Mouse (Mus musculus): Measurements from ENCODE around the gene 1110051M20Rik. TPM values are rescaled to one million over a fixed set of nuclear protein-coding genes. Genes with fewer than 3 reads are reported as not detected.

The 1110051M20Rik gene
- polyA plus RNA-seq, 1 experiment from 2014 or later: 50.1 TPM

GRCm38 (mm10) chr2:91388738-91389137, 55.8 kb downstream of the 1110051M20Rik start:
- no peak for DNase-seq (ENCODE audit: low spot score)
- 23% methylated on average over 3 of the region's 3 CpGs for WGBS
- H3K9me3 ChIP-seq: no peaks in the 10 kb centered on the region
- H3K27ac ChIP-seq: peak overlapping the region; percentile 47; the same call in 1 of the 2 replicates
- H3K27me3 ChIP-seq (ENCODE audit: insufficient read depth, poor library complexity, severe bottlenecking): no peaks in the 10 kb centered on the region
- H3K4me1 ChIP-seq: peaks cover 51% of the 10 kb centered on the region
- no peak overlapping the region for H3K4me3 ChIP-seq
- H3K36me3 ChIP-seq: no peaks in the 10 kb centered on the region

DNA sequence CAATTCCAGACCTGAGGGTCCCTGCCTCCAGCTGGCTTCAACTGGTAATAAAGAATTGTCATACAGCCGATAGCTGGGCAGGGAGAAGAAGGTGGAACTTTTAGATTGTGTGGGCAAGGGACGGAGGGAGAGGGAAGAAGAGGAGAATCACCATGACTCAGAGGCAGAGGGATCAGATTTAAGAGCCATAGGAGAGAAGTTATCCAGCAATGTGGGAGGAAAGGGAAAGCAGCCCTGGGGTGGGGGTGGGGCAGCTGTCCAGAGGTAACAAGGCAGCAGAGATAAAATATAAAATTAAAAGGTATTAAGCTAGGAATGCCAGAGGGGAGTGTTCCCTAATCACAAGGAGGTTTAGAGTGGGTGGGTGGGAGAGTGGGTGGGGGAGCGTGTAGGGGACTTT, 56.2 kb downstream of the 1110051M20Rik start:
- Histone ChIP-seq H3K27me3 (ENCODE audit: insufficient read depth, poor library complexity, severe bottlenecking) (no peaks in the 10 kb centered on the region), H3K36me3 (no peaks in the 10 kb centered on the region), H3K9me3 (no peaks in the 10 kb centered on the region), H3K27ac (no peak overlapping the region), H3K4me1 (peaks cover 51% of the 10 kb centered on the region), H3K4me3 (no peak overlapping the region)
- DNase-seq (ENCODE audit: low spot score): no peak
- WGBS: 37% methylated on average over 3 of the region's 3 CpGs

DNA sequence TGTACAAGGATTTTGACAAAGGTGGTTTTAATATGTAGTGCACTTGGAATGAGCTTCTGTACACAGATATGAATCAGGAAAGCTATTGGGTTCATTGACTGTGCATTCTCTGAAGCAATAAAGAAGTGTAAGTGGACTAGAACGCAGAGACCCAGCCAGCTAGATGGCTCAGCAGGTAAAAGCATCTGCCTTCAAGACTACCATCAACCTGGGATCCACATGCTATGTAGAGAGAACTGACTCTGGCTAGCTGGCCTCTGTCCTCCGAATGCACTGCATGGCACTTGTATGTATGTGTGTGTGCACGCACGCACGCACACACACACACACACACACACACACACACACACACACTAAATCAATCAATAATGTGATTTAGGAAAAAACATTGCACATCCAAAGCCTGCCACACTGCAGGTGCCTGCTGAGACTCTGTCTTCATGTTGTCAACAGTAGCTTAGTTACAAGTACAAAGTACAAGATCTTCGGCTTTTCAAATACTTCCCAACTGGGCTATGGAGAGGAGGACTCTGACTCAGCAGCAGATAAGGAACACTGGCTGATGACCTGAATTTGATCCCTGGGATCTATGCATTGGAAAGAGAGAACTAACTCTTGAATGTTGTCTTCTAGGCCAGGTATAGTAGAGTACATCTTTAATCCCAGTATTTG, 57.1 kb downstream of the 1110051M20Rik start:
- no peak for DNase-seq (ENCODE audit: low spot score)
- H3K36me3 ChIP-seq: no peaks in the 10 kb centered on the region
- peaks cover 51% of the 10 kb centered on the region for H3K4me1 ChIP-seq
- H3K27ac ChIP-seq: no peak overlapping the region
- H3K4me3 ChIP-seq: no peak overlapping the region
- 78% methylated on average over 6 of the region's 6 CpGs for WGBS
- no peaks in the 10 kb centered on the region for H3K27me3 ChIP-seq (ENCODE audit: insufficient read depth, poor library complexity, severe bottlenecking)
- no peaks in the 10 kb centered on the region for H3K9me3 ChIP-seq

DNA sequence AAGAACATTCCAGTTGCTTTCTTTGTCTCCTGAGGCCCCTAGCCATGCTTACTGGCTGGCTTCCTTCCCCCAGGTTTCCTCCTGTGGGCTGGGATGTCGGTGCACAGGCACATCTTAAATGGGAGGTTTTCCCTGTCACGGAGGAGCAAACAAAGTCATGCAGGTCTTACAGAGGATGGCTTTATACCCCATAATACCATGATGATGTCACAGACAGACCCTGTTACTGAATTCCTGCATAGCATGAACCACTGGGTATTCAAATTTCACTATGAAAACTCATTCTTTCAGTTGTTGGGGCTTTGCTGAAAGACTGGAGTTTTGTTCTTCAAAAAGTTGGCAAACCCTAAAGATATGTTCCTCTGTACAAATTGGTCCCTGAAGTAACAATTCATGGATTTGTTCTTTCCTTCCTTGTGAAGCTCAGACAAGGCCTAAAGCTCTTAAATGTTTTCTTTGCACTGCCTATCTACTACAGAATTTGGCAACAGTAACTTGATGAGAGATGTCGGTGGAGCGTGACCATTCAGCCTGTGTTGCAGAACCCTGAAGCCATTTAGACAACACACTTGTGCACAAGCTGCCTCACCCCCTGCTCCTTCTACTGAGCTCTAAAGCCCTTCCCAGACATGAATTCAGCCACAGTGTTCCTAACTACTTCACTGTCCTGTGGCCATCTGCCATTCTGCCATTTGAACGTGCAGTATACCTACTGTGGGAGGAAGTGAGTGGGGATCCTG, 57.8 kb downstream of the 1110051M20Rik start:
- 73% methylated on average over 5 of the region's 5 CpGs for WGBS
- no peak for DNase-seq (ENCODE audit: low spot score)
- Histone ChIP-seq H3K4me1 (peaks cover 51% of the 10 kb centered on the region), H3K27ac (0 out of 2 replicates have a peak overlapping the region, but pooled peaks have one; percentile 24), H3K4me3 (no peak overlapping the region), H3K27me3 (ENCODE audit: insufficient read depth, poor library complexity, severe bottlenecking) (no peaks in the 10 kb centered on the region), H3K9me3 (no peaks in the 10 kb centered on the region), H3K36me3 (no peaks in the 10 kb centered on the region)

GRCm38 (mm10) chr2:91383294-91383693, 61.2 kb downstream of the 1110051M20Rik start:
- H3K27me3 ChIP-seq (ENCODE audit: insufficient read depth, poor library complexity, severe bottlenecking): no peaks in the 10 kb centered on the region
- 73% methylated on average over 6 of the region's 6 CpGs for WGBS
- DNase-seq (ENCODE audit: low spot score): no peak
- peaks cover 18% of the 10 kb centered on the region for H3K4me1 ChIP-seq
- no peaks in the 10 kb centered on the region for H3K9me3 ChIP-seq
- no peaks in the 10 kb centered on the region for H3K36me3 ChIP-seq
- H3K27ac ChIP-seq: no peak overlapping the region
- no peak overlapping the region for H3K4me3 ChIP-seq

DNA sequence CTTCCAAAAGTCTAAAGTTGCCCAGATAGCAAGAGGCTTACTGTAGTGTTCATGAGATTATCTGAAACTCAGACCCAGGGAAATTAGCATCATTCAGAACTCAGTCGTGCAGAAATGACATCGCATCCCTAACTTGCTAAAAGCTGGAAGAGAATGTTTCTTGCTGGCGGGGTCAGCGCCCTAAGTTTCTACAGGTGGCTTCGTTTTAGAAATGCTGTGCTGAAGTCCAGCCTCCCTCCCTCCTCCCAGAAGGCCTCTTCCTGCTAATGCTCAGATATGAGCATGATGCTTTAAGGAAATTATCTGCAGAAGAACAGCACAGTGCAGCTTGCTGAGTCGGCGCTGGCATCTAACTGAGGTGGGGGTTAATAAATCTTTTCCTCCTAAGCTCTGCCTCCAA, 67.5 kb downstream of the 1110051M20Rik start:
- DNase-seq (ENCODE audit: low spot score): no peak
- Histone ChIP-seq H3K9me3 (no peaks in the 10 kb centered on the region), H3K27ac (no peak overlapping the region), H3K4me3 (no peak overlapping the region), H3K36me3 (no peaks in the 10 kb centered on the region), H3K27me3 (ENCODE audit: insufficient read depth, poor library complexity, severe bottlenecking) (no peaks in the 10 kb centered on the region), H3K4me1 (peaks cover 12% of the 10 kb centered on the region)
- WGBS: 40% methylated on average over 7 of the region's 7 CpGs

DNA sequence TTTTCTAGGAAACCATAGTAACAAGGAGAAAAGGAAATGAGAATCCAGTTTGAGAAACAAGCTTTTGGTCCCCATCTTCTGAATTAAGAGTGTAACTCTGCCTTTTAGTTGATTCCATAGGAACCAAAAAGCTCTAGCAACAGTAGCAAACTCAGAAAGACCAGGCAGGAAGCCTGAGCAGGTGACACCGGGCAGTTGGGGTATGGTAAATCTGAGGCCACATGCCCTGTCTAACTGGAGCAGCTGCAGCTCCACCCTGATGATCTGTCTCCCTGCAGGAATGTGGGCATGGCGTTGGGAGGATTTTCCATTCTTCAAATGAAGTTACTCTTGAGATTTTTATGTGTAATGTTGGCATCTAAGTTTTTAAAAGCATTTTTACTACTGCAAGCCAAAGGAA, 74.2 kb downstream of the 1110051M20Rik start:
- no peak overlapping the region for H3K4me3 ChIP-seq
- H3K27me3 ChIP-seq (ENCODE audit: insufficient read depth, poor library complexity, severe bottlenecking): no peaks in the 10 kb centered on the region
- no peak for DNase-seq (ENCODE audit: low spot score)
- peaks cover 4% of the 10 kb centered on the region; the same call in 1 of the 2 replicates for H3K36me3 ChIP-seq
- peaks cover under 1% of the 10 kb centered on the region; the same call in 1 of the 2 replicates for H3K4me1 ChIP-seq
- no peak overlapping the region for H3K27ac ChIP-seq
- no peaks in the 10 kb centered on the region for H3K9me3 ChIP-seq
- WGBS: 74% methylated on average over 2 of the region's 2 CpGs

- no peak overlapping the region for H3K4me3 ChIP-seq
- peaks cover 9% of the 10 kb centered on the region for H3K4me1 ChIP-seq
- 97% methylated on average over 2 of the region's 2 CpGs for WGBS
- no peaks in the 10 kb centered on the region for H3K27me3 ChIP-seq (ENCODE audit: insufficient read depth, poor library complexity, severe bottlenecking)
- no peak overlapping the region for H3K27ac ChIP-seq
- no peaks in the 10 kb centered on the region for H3K9me3 ChIP-seq
- DNase-seq (ENCODE audit: low spot score): no peak
- peaks cover 4% of the 10 kb centered on the region; the same call in 1 of the 2 replicates for H3K36me3 ChIP-seq
Measured at GRCm38 (mm10) chr2:91363272-91363671, 81.2 kb downstream of the 1110051M20Rik start.

- Histone ChIP-seq H3K4me1 (peaks cover 9% of the 10 kb centered on the region), H3K36me3 (no peaks in the 10 kb centered on the region), H3K9me3 (no peaks in the 10 kb centered on the region), H3K4me3 (no peak overlapping the region), H3K27ac (no peak overlapping the region), H3K27me3 (ENCODE audit: insufficient read depth, poor library complexity, severe bottlenecking) (no peaks in the 10 kb centered on the region)
- WGBS: 24% methylated on average over 4 of the region's 4 CpGs
- DNase-seq (ENCODE audit: low spot score): no peak
Measured at GRCm38 (mm10) chr2:91361068-91361528, 83.4 kb downstream of the 1110051M20Rik start.

GRCm38 (mm10) chr2:91355767-91356166, 88.7 kb downstream of the 1110051M20Rik start:
- 82% methylated on average over 3 of the region's 3 CpGs for WGBS
- Histone ChIP-seq H3K4me3 (no peak overlapping the region), H3K36me3 (no peaks in the 10 kb centered on the region), H3K4me1 (peaks cover 6% of the 10 kb centered on the region), H3K9me3 (no peaks in the 10 kb centered on the region), H3K27ac (no peak overlapping the region), H3K27me3 (ENCODE audit: insufficient read depth, poor library complexity, severe bottlenecking) (no peaks in the 10 kb centered on the region)
- no peak for DNase-seq (ENCODE audit: low spot score)

DNA sequence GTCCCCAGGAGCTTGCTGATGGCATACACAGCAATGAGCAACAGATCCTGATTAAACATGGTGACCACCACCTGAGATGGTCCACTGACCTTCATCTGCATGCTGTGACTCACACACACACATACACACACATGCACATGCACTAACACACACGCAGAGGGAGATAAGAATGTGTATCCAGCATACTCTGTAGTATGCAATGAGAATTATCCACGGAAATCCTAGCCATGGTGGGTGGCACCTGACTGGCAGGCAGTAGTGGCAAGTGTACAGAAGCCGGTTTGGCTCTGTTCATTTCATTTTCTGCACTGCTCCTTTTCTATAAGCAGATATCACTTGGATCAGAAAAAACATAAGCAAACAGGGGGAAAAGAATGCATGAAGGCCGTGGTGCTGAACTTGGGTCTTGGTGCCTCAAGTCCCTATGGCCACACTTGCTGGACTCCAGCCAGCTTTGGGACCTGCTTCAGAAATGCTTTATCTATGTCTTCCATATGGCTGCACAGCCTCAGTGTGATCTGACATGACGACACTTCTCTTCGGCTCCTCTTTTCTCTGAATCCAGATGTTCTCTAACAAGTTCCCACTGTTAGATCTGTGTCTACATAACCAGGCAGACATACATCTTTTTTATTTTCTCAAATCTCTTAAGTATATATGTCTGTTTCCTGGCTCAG, 89.6 kb downstream of the 1110051M20Rik start:
- no peak overlapping the region for H3K27ac ChIP-seq

GRCm38 (mm10) chr2:91353854-91354253, 90.7 kb downstream of the 1110051M20Rik start:
- no peak for DNase-seq (ENCODE audit: low spot score)
- no peaks in the 10 kb centered on the region for H3K27me3 ChIP-seq (ENCODE audit: insufficient read depth, poor library complexity, severe bottlenecking)
- H3K4me3 ChIP-seq: no peak overlapping the region
- 31% methylated on average over 3 of the region's 3 CpGs for WGBS
- H3K4me1 ChIP-seq: peaks cover 3% of the 10 kb centered on the region; the same call in 1 of the 2 replicates
- no peak overlapping the region for H3K27ac ChIP-seq
- H3K36me3 ChIP-seq: no peaks in the 10 kb centered on the region
- H3K9me3 ChIP-seq: no peaks in the 10 kb centered on the region

More for the DNA sequence above, 89.6 kb downstream of the 1110051M20Rik start:
- no peaks in the 10 kb centered on the region for H3K36me3 ChIP-seq
- 61% methylated on average over 6 of the region's 6 CpGs for WGBS
- peak; percentile 91 for DNase-seq (ENCODE audit: low spot score)
- no peaks in the 10 kb centered on the region for H3K9me3 ChIP-seq
- no peak overlapping the region for H3K4me3 ChIP-seq
- peaks cover 3% of the 10 kb centered on the region; the same call in 1 of the 2 replicates for H3K4me1 ChIP-seq
- no peaks in the 10 kb centered on the region for H3K27me3 ChIP-seq (ENCODE audit: insufficient read depth, poor library complexity, severe bottlenecking)

DNA sequence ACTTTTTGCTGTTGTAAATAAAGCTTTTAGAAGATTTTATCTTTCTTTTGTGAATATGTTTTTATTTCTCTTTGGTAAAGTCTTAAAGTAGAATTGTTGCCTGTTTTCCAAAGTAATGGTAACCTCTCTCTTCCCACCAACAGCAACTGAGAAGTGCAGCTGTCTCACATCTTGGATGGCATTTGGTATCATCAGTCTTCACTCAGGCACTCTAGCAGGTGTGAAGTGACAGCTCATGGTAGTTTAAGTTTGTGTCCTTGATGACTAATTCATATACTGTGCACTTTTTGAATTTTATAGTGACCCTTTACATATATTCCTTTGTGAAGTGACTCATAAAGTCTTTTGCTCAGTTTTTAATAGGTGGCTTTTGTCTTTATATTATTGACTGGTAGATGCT, 92.7 kb downstream of the 1110051M20Rik start:
- H3K36me3 ChIP-seq: no peaks in the 10 kb centered on the region
- DNase-seq (ENCODE audit: low spot score): no peak
- H3K4me3 ChIP-seq: no peak overlapping the region
- peaks cover 3% of the 10 kb centered on the region; the same call in 1 of the 2 replicates for H3K4me1 ChIP-seq
- H3K9me3 ChIP-seq: no peaks in the 10 kb centered on the region
- H3K27ac ChIP-seq: no peak overlapping the region
- no peaks in the 10 kb centered on the region for H3K27me3 ChIP-seq (ENCODE audit: insufficient read depth, poor library complexity, severe bottlenecking)

All from heart, embryonic 10.5 days (tissue).